10 mouse cellular contexts compared by ENCODE assay signal in the genomic region with DNA sequence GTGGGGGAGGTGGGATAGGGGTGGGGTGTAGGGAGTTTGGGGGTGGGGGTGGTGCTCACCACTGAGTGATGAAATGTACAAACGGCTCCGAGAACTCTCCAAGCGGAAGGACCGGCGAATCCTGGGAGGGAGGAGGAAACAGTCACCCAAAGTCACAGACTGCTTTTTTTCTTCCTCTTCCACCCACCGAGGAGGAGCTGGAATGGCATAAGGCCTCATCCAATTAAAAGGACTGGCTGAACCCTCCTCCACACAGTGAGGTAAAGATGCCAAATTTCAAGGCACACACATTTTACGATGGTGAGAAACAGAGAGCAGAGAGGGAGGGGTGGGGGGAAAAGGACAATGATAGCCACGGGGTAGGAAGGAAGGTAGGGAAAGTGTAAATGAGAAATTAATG. TPM values are rescaled to one million over a fixed set of nuclear protein-coding genes. Genes with fewer than 3 reads are reported as not detected.
DNase-seq lines count a peak whose midpoint lies in the region; ATAC-seq lines count a peak whose summit lies in the region.
"Had no signal": no experiment of that assay in that cellular context is flagged by ENCODE, and none has a peak within 500 bp of the region (broad histone marks: within the 10 kb centered on the region; RNA-seq: fewer than 3 reads in every experiment).

No protein-coding gene starts in this region.

- ATAC-seq in hindbrain, embryonic 15.5 days (ENCODE audit: low FRiP score, low read depth), result no peak
- no peak for ATAC-seq in monocyte, adult 5-6 weeks (replicated peaks; ENCODE audit: insufficient number of reproducible peaks, low FRiP score, low TSS enrichment, poor library complexity, severe bottlenecking)

- H3K9me3 ChIP-seq in hindbrain, embryonic 15.5 days, result no peaks in the 10 kb centered on the region

- H3K9ac ChIP-seq in hindbrain, embryonic 15.5 days, result no peak overlapping the region

- H3K4me3 ChIP-seq in hindbrain, embryonic 15.5 days, result no peak overlapping the region

- DNase-seq in kidney, adult 9 months, result peak; percentile 20
- DNase-seq in kidney, adult 18-20 months, result no peak
- DNase-seq in ES-CJ7 (ENCODE audit: low read depth, low spot score) (peak; percentile 22), MN1 (ENCODE audit: low spot score) (peak; percentile 35), liver (no peak)
- no peak for DNase-seq in yolk sac, embryonic 10.5 days (ENCODE audit: low spot score)
- DNase-seq: cerebellum, adult 8-10 months had no signal

- no peaks in the 10 kb centered on the region for H3K27me3 ChIP-seq in hindbrain, embryonic 15.5 days

- H3K4me1 ChIP-seq in hindbrain, embryonic 15.5 days (replicated peaks), result peaks cover 27% of the 10 kb centered on the region

- 6% methylated on average over 8 of the region's 8 CpGs for WGBS in hindbrain, embryonic 15.5 days

- H3K4me2 ChIP-seq in hindbrain, embryonic 15.5 days, result 0 out of 2 replicates have a peak overlapping the region, but pooled peaks have one; percentile 3

- H3K27ac ChIP-seq in hindbrain, embryonic 15.5 days (replicated peaks), result no peak overlapping the region

- H3K36me3 ChIP-seq in hindbrain, embryonic 15.5 days, result no peaks in the 10 kb centered on the region

RNA-seq across cellular contexts. Expression of gene Skor1, which starts 48.5 kb away (rescaled TPM):
- polyA plus RNA-seq in hindbrain, embryonic 15.5 days (2015; fragmentation: Nextera tagmentation; extraction: Ambion mirVana), result 15.0 and 20.5 TPM in 2 replicates
- total RNA-seq in monocyte, adult 5-6 weeks (2017), result not detected in 3 replicates
- polyA plus RNA-seq: liver, embryonic 16.5 days had no signal

Comparison
In these comparisons a context has a peak if more than half of its experiments do, and no peak if none do; other contexts are left out.
1. DNase-seq: peak in kidney, adult 9 months (single experiment), ES-CJ7 (single experiment) and MN1 (single experiment); none in kidney, adult 18-20 months (single experiment), liver (single experiment) and yolk sac, embryonic 10.5 days (single experiment).